Mouse (Mus musculus): ENCODE measurements around the gene Gpd2.
A peak's percentile ranks its signal among the peaks of the same experiment; 100 is the strongest.

DNA sequence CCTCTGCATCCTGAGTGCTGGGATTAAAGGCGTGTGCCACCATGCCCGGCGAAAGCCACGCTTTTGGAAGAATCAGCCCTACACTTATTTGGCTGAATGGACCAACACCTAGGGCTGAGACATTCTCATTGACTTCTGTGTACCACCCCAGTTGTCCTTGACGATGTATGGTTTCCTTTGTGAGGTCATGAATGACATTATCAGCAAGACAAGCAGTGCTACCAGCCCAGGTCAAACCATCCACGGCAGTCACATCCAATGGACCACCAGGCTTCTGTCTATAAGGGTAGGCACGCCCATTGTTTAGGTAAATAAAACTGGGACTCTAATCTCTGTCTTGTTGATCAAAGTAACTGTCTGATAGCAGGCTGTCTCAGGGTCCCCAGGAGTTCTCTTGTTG lies 27.5 kb downstream of the Gpd2 start:
- TF ChIP-seq POLR2A (IDR thresholded peaks at IDR 0.05; ENCODE audit: control insufficient read depth, low read depth, low read length) (peak; percentile 58; the same call in 1 of the 2 replicates), CTCF (IDR thresholded peaks at IDR 0.05; ENCODE audit: control insufficient read depth, insufficient read depth, insufficient replicate concordance, low read depth, low read length) (no peak)
